Mouse (Mus musculus) left cerebral cortex, postnatal 10 days (tissue): ENCODE measurements around the gene Vmn2r14. TPM values are rescaled to one million over a fixed set of nuclear protein-coding genes. Genes with fewer than 3 reads are reported as not detected.
"Not testable (repeated sequence)": the region's sequence is repeated elsewhere in the genome, so short reads cannot be mapped to it uniquely, and the experiment has no call there.

Experiments
- DNase-seq, 2 experiments: peaks; one replicate each; pipeline ENCODE4 v3.0.0; 2021 to 2022; ENCODE audit warnings: low spot score in 2 of 2, mixed read lengths in 1 of 2; ENCODE audit errors: extremely low spot score in 1 of 2
- intact Hi-C: fragments of 180-260 bp; cut with DNase I; formaldehyde crosslinking; loops from one replicate; pipeline ENCODE4 v1.15.1; 2025
- total RNA-seq, 2 experiments: library from RNA; stranded (reverse); gene quantifications; 2 replicates each; pipeline ENCODE4 v1.2.3; 2021

The Vmn2r14 gene
- not detected for total RNA-seq

DNA sequence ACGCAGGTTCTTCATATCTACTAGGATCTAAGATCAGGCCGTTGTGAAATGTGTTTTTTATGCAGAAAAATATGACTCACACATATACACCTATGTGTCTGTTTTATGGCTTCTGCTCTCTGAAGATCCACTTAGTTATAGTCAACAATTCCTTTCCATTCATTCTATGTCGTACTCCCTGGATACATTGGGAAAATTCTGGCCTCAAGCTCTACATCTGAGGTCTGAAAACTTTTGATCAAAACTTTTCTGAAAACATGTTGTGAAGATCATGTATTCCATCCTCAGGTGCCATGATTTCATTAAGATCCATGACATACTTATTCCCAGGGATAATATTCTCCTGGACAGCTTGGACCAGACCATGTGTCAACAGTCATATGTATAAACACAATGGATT, at the start of gene Vmn2r14:
Gene Vmn2r14, minus strand, starts transcription at position 101 of the 400 bp plus-strand sequence.
- no peak for DNase-seq
- intact Hi-C loops: no loop called here

DNA sequence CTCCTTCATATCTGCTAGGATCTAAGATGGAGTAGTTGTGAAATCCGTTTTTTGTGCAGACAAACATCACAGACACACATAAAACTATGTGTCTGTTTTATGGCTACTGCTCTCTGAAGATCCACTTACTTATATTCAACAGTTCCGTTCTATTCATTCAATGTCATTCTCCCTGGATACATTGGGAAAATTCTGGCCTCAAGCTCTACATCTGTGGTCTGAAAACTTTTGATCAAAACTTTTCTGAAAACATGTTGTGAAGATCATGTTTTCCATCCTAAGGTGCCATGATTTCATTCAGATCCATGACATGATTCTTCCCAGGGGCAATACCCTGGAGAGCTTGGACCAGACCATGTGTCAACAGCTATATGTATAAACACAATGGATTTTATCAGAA, 32.4 kb downstream of the Vmn2r14 start, which contains the start of gene Vmn2r13:
Gene Vmn2r13, minus strand, starts transcription at position 101 of the 400 bp plus-strand sequence.
- DNase-seq, intact Hi-C loops: not testable (repeated sequence)

DNA sequence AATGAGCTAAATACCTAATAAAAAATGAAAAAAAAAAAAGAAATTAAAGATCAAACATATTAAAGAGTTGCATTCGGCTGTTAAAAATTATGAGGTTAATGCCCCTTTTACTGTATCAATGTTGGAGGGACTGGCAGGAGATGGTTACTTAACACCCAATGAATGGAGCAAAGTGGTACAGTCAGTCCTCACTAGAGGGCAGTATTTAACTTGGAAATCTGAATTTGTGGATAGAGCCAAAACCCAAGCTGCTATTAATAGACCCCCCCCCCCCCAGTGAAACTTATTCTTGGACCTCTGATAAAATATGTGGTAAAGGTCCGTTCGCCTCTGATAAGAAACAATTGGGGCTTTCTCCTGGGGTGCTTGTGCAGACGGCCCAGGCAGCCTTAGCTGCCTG, 57.7 kb downstream of the Vmn2r14 start:
- intact Hi-C loops, DNase-seq: not testable (repeated sequence)

Other genes starting within 250 kb of the Vmn2r14 start
- not detected for gene Vmn2r10, start 218.2 kb downstream of the Vmn2r14 start, total RNA-seq
- gene Vmn2r11, start 165.1 kb downstream of the Vmn2r14 start, total RNA-seq: not detected
- gene Vmn2r12, start 126.8 kb downstream of the Vmn2r14 start, total RNA-seq: not detected
- gene Vmn2r13, start 32.5 kb downstream of the Vmn2r14 start, total RNA-seq: not detected
- not detected for gene Vmn2r15, start 72.9 kb upstream of the Vmn2r14 start, total RNA-seq
- not detected for gene Vmn2r16, start 105.5 kb upstream of the Vmn2r14 start, total RNA-seq
- gene Vmn2r17, start 195.0 kb upstream of the Vmn2r14 start, total RNA-seq: not detected